Mouse (Mus musculus) heart, embryonic 14.5 days (tissue): ENCODE results near the gene Slit1. TPM values are rescaled to one million over a fixed set of nuclear protein-coding genes. Genes with fewer than 3 reads are reported as not detected.

ENCODE experiments used
- ATAC-seq: fragments of 200-750 bp; cut with Nextera tagmentation; 2 replicates; pipeline ENCODE4 v1.8.0; 2017; ENCODE audit warnings: low read depth, moderate TSS enrichment; ENCODE audit not compliant: insufficient number of reproducible peaks, insufficient read depth, low FRiP score
- H3K27ac ChIP-seq, 2 experiments: fragments of 200-500 bp in 1 of 2; fragments of 300-500 bp in 1 of 2; sonication (generic) in 1 of 2; replicated peaks in 1 of 2; 2 replicates each; pipeline ENCODE4 v1.5.1; 2012 to 2014; ENCODE audit warnings: low read depth in 2 of 2, low read length in 2 of 2, control low read depth in 1 of 2, mild to moderate bottlenecking in 1 of 2, mixed read lengths in 1 of 2; ENCODE audit not compliant: control insufficient read depth in 1 of 2, insufficient read depth in 1 of 2
- H3K27me3 ChIP-seq: fragments of 300-500 bp; sonication (generic); 2 replicates; pipeline ENCODE4 v1.6.1; 2014; ENCODE audit warnings: mild to moderate bottlenecking, low read length, control low read depth; ENCODE audit not compliant: control insufficient read depth, insufficient read depth
- H3K36me3 ChIP-seq: fragments of 300-500 bp; sonication (generic); 2 replicates; pipeline ENCODE4 v1.6.1; 2014; ENCODE audit warnings: mild to moderate bottlenecking, control low read depth, low read length, mixed read lengths; ENCODE audit not compliant: control insufficient read depth, insufficient read depth
- H3K4me1 ChIP-seq, 2 experiments: fragments of 200-500 bp in 1 of 2; fragments of 300-500 bp in 1 of 2; sonication (generic) in 1 of 2; 2 replicates each; pipeline ENCODE4 v1.6.1; 2012 to 2014; ENCODE audit warnings: low read length in 2 of 2, control low read depth in 1 of 2, mixed read lengths in 1 of 2; ENCODE audit not compliant: control insufficient read depth in 2 of 2, insufficient read depth in 2 of 2
- H3K4me2 ChIP-seq: fragments of 300-500 bp; sonication (generic); 2 replicates; pipeline ENCODE4 v1.6.1; 2014; ENCODE audit warnings: mild to moderate bottlenecking, low read length
- H3K4me3 ChIP-seq, 2 experiments: fragments of 200-500 bp in 1 of 2; fragments of 300-500 bp in 1 of 2; sonication (generic) in 1 of 2; 2 replicates each; pipeline ENCODE4 v1.5.1; 2012 to 2014; ENCODE audit warnings: low read length in 2 of 2, mild to moderate bottlenecking in 2 of 2, control low read depth in 1 of 2, low read depth in 1 of 2, moderate library complexity in 1 of 2; ENCODE audit not compliant: control insufficient read depth in 1 of 2, insufficient read depth in 1 of 2
- H3K9ac ChIP-seq: fragments of 300-500 bp; sonication (generic); 2 replicates; pipeline ENCODE4 v1.6.1; 2014; ENCODE audit warnings: mild to moderate bottlenecking, low read length
- H3K9me3 ChIP-seq: fragments of 300-500 bp; sonication (generic); 2 replicates; pipeline ENCODE4 v1.6.1; 2016; ENCODE audit warnings: low read length, control low read depth; ENCODE audit not compliant: control insufficient read depth
- WGBS: fragments of 180-500 bp; shearing (Covaris S2); extraction: QIAGEN DNeasy Blood & Tissue Kit; methylation state at CpG from one replicate; pipeline ENCODE4 v1.1.7; 2014; 5-methylcytosine and 5-hydroxymethylcytosine counted together
- polyA plus RNA-seq: library from polyadenylated mRNA; unstranded; fragments of >200 nt; fragmentation: Nextera tagmentation; extraction: Ambion mirVana; gene quantifications from 2 replicates; pipeline ENCODE4 v1.2.1, GENCODE M21; 2014

The Slit1 gene
- polyA plus RNA-seq, 1 experiment from 2014 or later: not detected

DNA sequence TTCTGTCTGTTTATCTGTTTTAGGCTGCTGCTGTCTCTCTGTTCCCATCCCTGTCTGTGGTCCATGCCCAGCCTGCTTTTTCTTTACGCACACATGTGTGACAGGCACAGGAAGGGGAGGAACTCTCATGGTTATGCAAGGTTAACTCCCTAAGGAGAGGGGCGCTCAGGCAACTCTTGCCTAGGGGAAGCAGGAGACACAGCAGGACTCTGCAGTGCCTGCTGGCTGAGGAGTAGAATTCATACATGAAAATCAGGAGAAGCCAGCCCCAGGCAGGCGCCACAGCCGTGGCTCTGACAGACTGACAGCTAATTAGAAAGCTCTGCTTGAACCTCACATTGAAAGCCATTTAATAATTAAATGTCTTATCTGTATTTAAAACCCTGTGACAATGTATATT, 70.6 kb downstream of the Slit1 start:
- Histone ChIP-seq H3K9me3 (no peaks in the 10 kb centered on the region), H3K9ac (no peak overlapping the region), H3K4me2 (no peak overlapping the region), H3K36me3 (no peaks in the 10 kb centered on the region), H3K27ac (no peak overlapping the region), H3K27me3 (peaks cover 15% of the 10 kb centered on the region), H3K4me3 (no peak overlapping the region), H3K4me1 (peaks cover 5 to 11% of the 10 kb centered on the region in 2 experiments)
- WGBS: 54% methylated on average over 4 of the region's 4 CpGs
- ATAC-seq: no peak

DNA sequence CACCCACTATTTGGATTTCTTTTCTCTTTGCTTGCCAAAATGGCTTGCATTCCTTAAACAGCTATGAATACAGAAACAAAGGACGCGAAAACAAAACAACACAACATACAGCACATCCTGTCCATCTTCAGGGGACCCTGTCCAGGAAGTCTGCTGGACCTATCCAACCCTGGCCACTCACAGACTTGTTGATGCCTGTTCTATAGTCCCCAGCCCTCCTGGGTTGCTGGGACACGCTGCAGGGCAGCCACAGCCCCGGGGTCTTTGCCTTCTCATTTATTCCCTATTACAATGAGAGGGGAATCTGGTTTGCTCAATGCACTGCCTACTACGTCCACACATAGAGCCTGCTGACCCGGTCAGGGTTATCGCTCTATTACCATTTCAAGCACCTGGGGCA, 72.5 kb downstream of the Slit1 start:
- Histone ChIP-seq H3K27me3 (peaks cover 4% of the 10 kb centered on the region), H3K4me3 (no peak overlapping the region), H3K4me1 (peaks cover 0 to 2% of the 10 kb centered on the region in 2 experiments; a peak in 2 of 4 replicates), H3K4me2 (no peak overlapping the region), H3K27ac (no peak overlapping the region), H3K9ac (no peak overlapping the region), H3K36me3 (no peaks in the 10 kb centered on the region), H3K9me3 (no peaks in the 10 kb centered on the region)
- no peak for ATAC-seq
- WGBS: 66% methylated on average over 7 of the region's 7 CpGs

GRCm38 (mm10) chr19:41670473-41670872, 73.0 kb downstream of the Slit1 start:
- no peak for ATAC-seq
- WGBS: 39% methylated on average over 5 of the region's 5 CpGs
- Histone ChIP-seq H3K27ac (no peak overlapping the region), H3K4me1 (peaks cover 0 to 2% of the 10 kb centered on the region in 2 experiments; a peak in 2 of 4 replicates), H3K4me2 (no peak overlapping the region), H3K9ac (no peak overlapping the region), H3K36me3 (no peaks in the 10 kb centered on the region), H3K27me3 (peaks cover 4% of the 10 kb centered on the region; the same call in 1 of the 2 replicates), H3K9me3 (no peaks in the 10 kb centered on the region), H3K4me3 (no peak overlapping the region)

GRCm38 (mm10) chr19:41669747-41670342, 73.6 kb downstream of the Slit1 start:
- Histone ChIP-seq H3K36me3 (no peaks in the 10 kb centered on the region), H3K4me1 (peaks cover 0 to 2% of the 10 kb centered on the region in 2 experiments; a peak in 2 of 4 replicates), H3K4me3 (no peak overlapping the region), H3K4me2 (no peak overlapping the region), H3K27ac (no peak overlapping the region), H3K9ac (no peak overlapping the region), H3K27me3 (peaks cover 7% of the 10 kb centered on the region), H3K9me3 (no peaks in the 10 kb centered on the region)
- WGBS: 29% methylated on average over 12 of the region's 12 CpGs
- ATAC-seq: no peak

- Histone ChIP-seq H3K9me3 (no peaks in the 10 kb centered on the region), H3K36me3 (no peaks in the 10 kb centered on the region), H3K4me3 (no peak overlapping the region), H3K9ac (no peak overlapping the region), H3K27ac (no peak overlapping the region), H3K27me3 (peaks cover 29% of the 10 kb centered on the region), H3K4me2 (no peak overlapping the region), H3K4me1 (peaks cover 0 to 2% of the 10 kb centered on the region in 2 experiments; a peak in 2 of 4 replicates)
- no peak for ATAC-seq
- WGBS: 13% methylated on average over 6 of the region's 6 CpGs
These were observed 75.9 kb downstream of the Slit1 start for GRCm38 (mm10) chr19:41667591-41667990.

GRCm38 (mm10) chr19:41665941-41666340, 77.5 kb downstream of the Slit1 start:
- no peak overlapping the region for H3K4me2 ChIP-seq
- no peak overlapping the region for H3K4me3 ChIP-seq
- peaks cover 0 to 2% of the 10 kb centered on the region in 2 experiments; a peak in 2 of 4 replicates for H3K4me1 ChIP-seq
- no peaks in the 10 kb centered on the region for H3K9me3 ChIP-seq
- H3K27ac ChIP-seq: no peak overlapping the region
- no peak overlapping the region for H3K9ac ChIP-seq
- peaks cover 36% of the 10 kb centered on the region for H3K27me3 ChIP-seq
- WGBS: 52% methylated on average over 4 of the region's 4 CpGs
- no peak for ATAC-seq
- H3K36me3 ChIP-seq: no peaks in the 10 kb centered on the region

GRCm38 (mm10) chr19:41663506-41664242, 79.8 kb downstream of the Slit1 start:
- Histone ChIP-seq H3K36me3 (no peaks in the 10 kb centered on the region), H3K9ac (no peak overlapping the region), H3K27ac (no peak overlapping the region), H3K9me3 (no peaks in the 10 kb centered on the region), H3K27me3 (peaks cover 47% of the 10 kb centered on the region), H3K4me3 (no peak overlapping the region), H3K4me1 (no peaks in the 10 kb centered on the region), H3K4me2 (no peak overlapping the region)
- ATAC-seq: no peak
- 10% methylated on average over 13 of the region's 13 CpGs for WGBS
